Mouse (Mus musculus) thymus, adult 2 months (tissue): ENCODE data around the gene Hspg2. TPM values are rescaled to one million over a fixed set of nuclear protein-coding genes. Genes with fewer than 3 reads are reported as not detected.

Experiments used
- DNase-seq: peaks from one replicate; pipeline ENCODE4 v3.0.0; 2021
- H3K27ac ChIP-seq: fragments of 200-500 bp; 2 replicates; pipeline ENCODE4 v1.5.1; 2012; ENCODE audit warnings: low read length, control low read depth; ENCODE audit not compliant: control insufficient read depth, insufficient read depth
- H3K27me3 ChIP-seq: fragments of 200-500 bp; 2 replicates; pipeline ENCODE4 v1.6.1; 2012; ENCODE audit warnings: mild to moderate bottlenecking, low read length, moderate library complexity, mixed read lengths; ENCODE audit not compliant: control insufficient read depth, insufficient read depth
- H3K36me3 ChIP-seq: fragments of 200-500 bp; 2 replicates; pipeline ENCODE4 v1.6.1; 2012; ENCODE audit warnings: mild to moderate bottlenecking, low read length, moderate library complexity; ENCODE audit not compliant: control insufficient read depth, insufficient read depth
- H3K4me1 ChIP-seq: fragments of 200-500 bp; replicated peaks from 2 replicates; pipeline ENCODE4 v1.6.1; 2012; ENCODE audit warnings: low read length; ENCODE audit not compliant: control insufficient read depth, insufficient read depth
- H3K4me3 ChIP-seq: fragments of 200-500 bp; 2 replicates; pipeline ENCODE4 v1.5.1; 2012; ENCODE audit warnings: mild to moderate bottlenecking, low read length, control low read depth, moderate library complexity; ENCODE audit not compliant: control insufficient read depth, insufficient read depth
- CTCF ChIP-seq: fragments of 200-500 bp; IDR thresholded peaks from 2 replicates; pipeline ENCODE4 v1.5.1; 2012; ENCODE audit warnings: mild to moderate bottlenecking, control low read depth, low read length, moderate library complexity, borderline replicate concordance; ENCODE audit not compliant: control insufficient read depth, poor library complexity, insufficient read depth; ENCODE audit errors: extremely low read depth
- POLR2A ChIP-seq: fragments of 200-500 bp; IDR thresholded peaks from 2 replicates; pipeline ENCODE4 v1.6.1; 2012; ENCODE audit warnings: mild to moderate bottlenecking, low read length, control low read depth, moderate library complexity; ENCODE audit not compliant: control insufficient read depth, poor library complexity, insufficient read depth; ENCODE audit errors: extremely low read depth
- WGBS: fragments of 180-500 bp; shearing (Covaris S2); methylation state at CpG from one replicate; pipeline ENCODE4 v1.1.7; 2018; 5-methylcytosine and 5-hydroxymethylcytosine counted together
- polyA plus RNA-seq: library from polyadenylated mRNA; depleted of rRNA; stranded (reverse); fragments of >200 nt; gene quantifications from 2 replicates; pipeline ENCODE4 v1.2.3, GENCODE M21; 2012

The Hspg2 gene
- polyA plus RNA-seq, 1 experiment, result 21.6 TPM

- Histone ChIP-seq H3K27me3 (no peaks in the 10 kb centered on the region), H3K4me3 (no peak overlapping the region), H3K27ac (no peak overlapping the region), H3K36me3 (no peaks in the 10 kb centered on the region), H3K4me1 (peaks cover 25% of the 10 kb centered on the region)
- WGBS, result 73% methylated on average over 6 of the region's 6 CpGs
- no peak for DNase-seq
- no peak for TF ChIP-seq POLR2A
- no peak for TF ChIP-seq CTCF
These were observed 44.3 kb downstream of the Hspg2 start for GRCm38 (mm10) chr4:137512897-137513296.

DNA sequence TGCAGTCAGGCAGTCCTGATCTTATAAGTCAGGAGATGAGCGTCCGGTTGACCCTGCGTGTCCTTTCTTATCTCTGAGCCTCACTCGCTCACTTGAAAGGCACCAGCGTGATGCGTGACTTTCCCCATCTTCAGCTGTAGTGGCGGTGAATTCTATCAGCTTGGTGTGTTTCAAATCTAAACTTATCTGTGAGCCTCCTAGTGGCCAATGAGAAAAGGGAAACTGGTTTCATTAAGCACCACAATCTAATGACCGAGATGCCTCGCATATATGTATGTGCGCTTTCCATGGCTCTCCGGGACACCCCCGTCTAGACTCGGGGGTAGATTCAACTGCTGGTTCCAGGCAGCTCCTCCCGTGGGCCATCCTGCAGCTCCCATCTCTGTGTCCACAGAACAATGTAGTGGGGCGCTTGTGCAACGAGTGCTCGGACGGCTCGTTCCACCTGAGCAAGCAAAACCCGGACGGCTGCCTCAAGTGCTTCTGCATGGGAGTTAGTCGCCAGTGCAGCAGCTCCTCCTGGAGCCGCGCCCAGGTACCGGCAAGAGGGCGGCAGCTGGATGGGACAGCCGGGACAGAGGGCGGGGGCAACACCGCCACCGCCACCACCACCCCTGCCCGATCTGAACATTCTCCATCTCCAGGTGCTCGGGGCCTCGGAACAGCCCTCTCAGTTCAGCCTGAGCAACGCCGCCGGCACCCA, 49.6 kb downstream of the Hspg2 start:
- DNase-seq, result no peak
- Histone ChIP-seq H3K4me3 (no peak overlapping the region), H3K4me1 (no peaks in the 10 kb centered on the region), H3K27me3 (no peaks in the 10 kb centered on the region), H3K36me3 (no peaks in the 10 kb centered on the region), H3K27ac (no peak overlapping the region)
- TF ChIP-seq CTCF (peak; percentile 20; the same call in 1 of the 2 replicates), POLR2A (no peak)
- 91% methylated on average over 36 of the region's 36 CpGs for WGBS

GRCm38 (mm10) chr4:137518746-137519145, 50.2 kb downstream of the Hspg2 start:
- Histone ChIP-seq H3K36me3 (no peaks in the 10 kb centered on the region), H3K27ac (no peak overlapping the region), H3K4me1 (no peaks in the 10 kb centered on the region), H3K4me3 (no peak overlapping the region), H3K27me3 (no peaks in the 10 kb centered on the region)
- TF ChIP-seq CTCF (no peak), POLR2A (no peak)
- 92% methylated on average over 14 of the region's 14 CpGs for WGBS
- no peak for DNase-seq

DNA sequence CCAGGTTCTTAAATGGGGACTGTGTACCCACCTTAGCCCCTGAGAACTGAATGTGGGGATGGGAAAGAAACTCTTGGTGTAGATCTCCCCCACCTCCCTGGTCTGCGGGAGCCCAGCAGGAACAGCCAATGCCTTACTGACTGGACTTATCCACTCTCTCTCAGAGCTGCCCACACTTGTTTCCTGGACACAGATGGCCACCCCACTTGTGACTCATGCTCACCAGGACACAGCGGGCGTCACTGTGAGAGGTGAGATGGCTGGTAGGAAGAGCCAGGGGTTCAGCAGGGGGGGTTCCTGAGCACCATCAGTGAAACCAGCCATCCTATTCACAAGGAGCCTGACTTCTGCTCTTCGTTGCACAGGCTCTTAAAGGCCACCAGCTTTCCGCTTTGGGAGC, 51.8 kb downstream of the Hspg2 start:
- H3K4me3 ChIP-seq, result no peak overlapping the region
- no peaks in the 10 kb centered on the region for H3K36me3 ChIP-seq
- no peaks in the 10 kb centered on the region for H3K27me3 ChIP-seq
- no peaks in the 10 kb centered on the region for H3K4me1 ChIP-seq
- no peak overlapping the region for H3K27ac ChIP-seq
- no peak for DNase-seq
- TF ChIP-seq POLR2A (no peak), CTCF (no peak)
- WGBS, result 84% methylated on average over 5 of the region's 5 CpGs

DNA sequence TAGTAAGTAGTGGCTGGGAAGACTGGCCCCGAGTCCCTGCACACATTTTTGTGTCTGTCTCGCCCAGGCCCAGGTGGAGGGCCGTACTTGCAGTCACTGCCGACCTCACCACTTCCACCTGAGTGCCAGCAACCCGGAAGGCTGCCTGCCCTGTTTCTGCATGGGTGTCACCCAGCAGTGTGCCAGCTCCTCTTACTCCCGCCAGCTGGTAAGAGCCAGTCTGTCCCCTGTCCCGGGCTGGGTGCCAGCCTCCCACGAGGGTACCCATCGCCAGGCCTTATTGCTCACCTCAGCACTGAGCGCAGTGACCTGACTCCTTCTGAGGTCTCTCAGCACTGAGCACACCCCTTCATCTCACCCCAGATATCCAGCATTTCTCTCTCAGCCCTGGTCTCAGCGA, 53.4 kb downstream of the Hspg2 start:
- no peaks in the 10 kb centered on the region for H3K4me1 ChIP-seq
- no peaks in the 10 kb centered on the region for H3K36me3 ChIP-seq
- H3K27ac ChIP-seq, result no peak overlapping the region
- H3K4me3 ChIP-seq, result no peak overlapping the region
- no peak for DNase-seq
- TF ChIP-seq POLR2A (no peak), CTCF (no peak)
- no peaks in the 10 kb centered on the region for H3K27me3 ChIP-seq
- WGBS, result 87% methylated on average over 11 of the region's 11 CpGs

DNA sequence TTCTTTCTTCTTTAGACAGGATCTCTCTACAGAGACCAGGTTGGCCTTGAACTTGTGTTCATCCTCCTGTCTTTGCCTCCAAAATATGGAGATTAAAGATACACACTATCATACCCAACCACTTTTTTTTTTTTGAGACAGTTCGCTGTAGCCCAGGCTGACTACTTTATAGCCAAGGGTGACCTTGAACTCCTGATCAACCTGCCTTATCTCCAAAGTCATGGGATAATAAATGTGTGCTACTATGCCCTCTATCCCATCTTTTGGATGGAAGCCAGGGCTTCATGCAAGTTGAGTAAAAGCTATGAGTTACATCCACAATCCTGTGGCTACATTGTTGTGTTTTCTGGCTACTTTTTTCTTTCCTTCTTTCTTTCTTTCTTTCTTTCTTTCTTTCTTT, 56.9 kb downstream of the Hspg2 start:
- 95% methylated on average over 1 of the region's 1 CpGs for WGBS
- H3K27me3 ChIP-seq, result no peaks in the 10 kb centered on the region
- TF ChIP-seq CTCF, result no peak
- no peak for TF ChIP-seq POLR2A
- no peak overlapping the region for H3K4me3 ChIP-seq
- H3K27ac ChIP-seq, result no peak overlapping the region
- DNase-seq, result no peak
- no peaks in the 10 kb centered on the region for H3K36me3 ChIP-seq
- no peaks in the 10 kb centered on the region for H3K4me1 ChIP-seq

- Histone ChIP-seq H3K27ac (no peak overlapping the region), H3K36me3 (no peaks in the 10 kb centered on the region), H3K4me1 (no peaks in the 10 kb centered on the region), H3K4me3 (no peak overlapping the region), H3K27me3 (no peaks in the 10 kb centered on the region)
- WGBS, result 91% methylated on average over 4 of the region's 4 CpGs
- DNase-seq, result no peak
- no peak for TF ChIP-seq CTCF
- TF ChIP-seq POLR2A, result no peak
These were observed 58.8 kb downstream of the Hspg2 start for GRCm38 (mm10) chr4:137527368-137527767.
